Mouse (Mus musculus) spleen, postnatal 14 days (tissue): ENCODE measurements around the gene Plcg1.

Source experiments
- DNase-seq, 2 experiments: peaks; one replicate each; pipeline ENCODE4 v3.0.0; 2021 to 2022; ENCODE audit warnings: low spot score in 2 of 2

The Plcg1 gene

GRCm38 (mm10) chr2:160768997-160769396, 37.9 kb downstream of the Plcg1 start:
- DNase-seq: no peak

GRCm38 (mm10) chr2:160770409-160770808, 39.3 kb downstream of the Plcg1 start:
- no peak for DNase-seq

- DNase-seq: no peak
These were observed 39.8 kb downstream of the Plcg1 start for GRCm38 (mm10) chr2:160770871-160771270.

GRCm38 (mm10) chr2:160771325-160772276, 40.5 kb downstream of the Plcg1 start:
- no peak for DNase-seq

- DNase-seq: no peak
These were observed 46.9 kb downstream of the Plcg1 start for GRCm38 (mm10) chr2:160778034-160778433.

GRCm38 (mm10) chr2:160780154-160780833, 49.2 kb downstream of the Plcg1 start:
- no peak for DNase-seq

GRCm38 (mm10) chr2:160780834-160781219, 49.7 kb downstream of the Plcg1 start:
- DNase-seq: no peak

GRCm38 (mm10) chr2:160786333-160786732, 55.2 kb downstream of the Plcg1 start:
- no peak for DNase-seq

- no peak for DNase-seq
These were observed 57.9 kb downstream of the Plcg1 start for GRCm38 (mm10) chr2:160789046-160789445.

GRCm38 (mm10) chr2:160789741-160790140, 58.6 kb downstream of the Plcg1 start:
- no peak for DNase-seq

GRCm38 (mm10) chr2:160793117-160793516, 62.0 kb downstream of the Plcg1 start:
- no peak for DNase-seq

GRCm38 (mm10) chr2:160796973-160797372, 65.9 kb downstream of the Plcg1 start:
- DNase-seq: no peak

GRCm38 (mm10) chr2:160798206-160798605, 67.1 kb downstream of the Plcg1 start:
- DNase-seq: no peak

GRCm38 (mm10) chr2:160800967-160801366, 69.9 kb downstream of the Plcg1 start:
- DNase-seq: no peak

- DNase-seq: no peak
These were observed 71.2 kb downstream of the Plcg1 start for GRCm38 (mm10) chr2:160802326-160802725.

GRCm38 (mm10) chr2:160804794-160805527, 73.9 kb downstream of the Plcg1 start:
- no peak for DNase-seq

GRCm38 (mm10) chr2:160806091-160806521, 75.0 kb downstream of the Plcg1 start:
- no peak for DNase-seq

- DNase-seq: no peak
These were observed 79.3 kb downstream of the Plcg1 start for GRCm38 (mm10) chr2:160810376-160810775.

GRCm38 (mm10) chr2:160810802-160811201, 79.7 kb downstream of the Plcg1 start:
- DNase-seq: no peak
